Mouse (Mus musculus) kidney, adult 9 months (tissue): ENCODE data around the gene Fance.
"Not testable (repeated sequence)": the region's sequence is repeated elsewhere in the genome, so short reads cannot be mapped to it uniquely, and the experiment has no call there.

Source experiments
- DNase-seq: peaks from one replicate; pipeline ENCODE4 v3.0.0; 2022

Gene Fance

DNA sequence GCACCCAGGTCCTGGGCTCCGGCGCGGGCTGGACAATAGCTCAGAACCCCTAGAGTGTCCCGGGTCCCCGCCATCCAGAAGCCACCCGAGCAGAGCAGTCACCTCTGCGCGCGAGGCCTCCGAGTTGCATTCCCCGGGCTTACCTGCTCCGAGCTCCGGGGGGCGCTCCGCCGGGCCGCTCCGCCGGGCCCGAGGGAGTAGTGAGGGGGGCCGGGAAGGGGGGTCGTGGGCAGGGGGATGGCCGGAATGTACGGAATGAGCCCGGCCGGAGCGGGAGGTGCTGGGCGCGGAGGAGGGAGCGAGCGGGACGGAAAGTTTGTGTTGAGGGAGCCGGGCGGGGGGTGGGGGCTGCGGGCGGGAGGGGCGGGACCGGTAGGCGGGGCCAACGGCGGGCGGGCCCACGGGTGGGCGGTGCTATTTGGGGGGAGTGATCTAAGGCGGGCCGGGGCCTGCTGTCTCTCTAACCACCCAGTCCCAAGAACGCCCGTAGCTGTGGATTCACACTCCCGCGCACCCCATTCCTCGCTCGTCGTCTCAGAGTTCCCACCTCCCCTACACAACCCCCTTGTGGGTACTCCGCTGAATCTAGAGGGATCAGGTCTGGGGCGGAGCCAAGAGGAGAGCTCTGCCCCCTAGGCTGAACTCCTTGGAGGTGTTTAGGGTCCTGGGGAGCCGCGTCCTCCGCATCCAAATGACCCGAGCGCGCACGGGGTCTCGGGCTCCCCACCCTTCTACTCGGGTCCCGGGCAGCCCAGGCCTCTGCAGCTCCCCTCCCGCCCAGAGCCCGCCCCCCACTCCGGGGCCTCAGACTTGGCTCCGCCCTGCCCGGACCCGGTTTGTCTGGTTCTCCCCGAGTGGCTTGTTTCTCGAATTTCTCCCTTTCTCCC, 37.4 kb downstream of the Fance start, which contains the start of gene Tead3:
Gene Tead3, minus strand, starts transcription at position 352 of the 887 bp plus-strand sequence.
- peak; percentile 80 for DNase-seq

DNA sequence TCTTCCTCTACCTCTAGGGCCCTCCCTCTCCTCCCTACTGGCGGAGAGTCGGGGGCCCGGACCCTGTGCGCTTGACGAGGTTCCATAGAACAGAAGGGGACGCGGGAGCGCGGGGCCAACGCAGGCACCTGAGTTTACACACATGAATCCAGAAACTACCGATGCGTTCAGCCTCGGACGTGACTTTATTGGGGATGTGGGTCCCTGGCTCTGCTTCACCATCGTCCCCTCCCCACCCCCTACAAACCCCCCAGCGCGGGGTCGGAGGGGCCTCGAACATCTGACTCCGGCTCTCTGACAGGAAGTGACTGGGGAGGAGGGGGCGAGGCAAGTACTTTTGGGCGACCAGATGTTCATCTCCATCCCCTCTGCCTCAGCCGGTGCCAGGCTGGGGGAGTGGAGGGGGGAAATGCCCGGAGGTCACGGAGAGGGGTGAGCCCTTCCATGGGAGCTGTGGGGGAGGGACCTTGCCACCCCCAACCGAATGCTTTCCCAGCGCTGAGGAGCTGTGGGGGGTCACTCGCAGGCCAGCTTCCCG, 38.1 kb downstream of the Fance start:
- DNase-seq, result no peak

DNA sequence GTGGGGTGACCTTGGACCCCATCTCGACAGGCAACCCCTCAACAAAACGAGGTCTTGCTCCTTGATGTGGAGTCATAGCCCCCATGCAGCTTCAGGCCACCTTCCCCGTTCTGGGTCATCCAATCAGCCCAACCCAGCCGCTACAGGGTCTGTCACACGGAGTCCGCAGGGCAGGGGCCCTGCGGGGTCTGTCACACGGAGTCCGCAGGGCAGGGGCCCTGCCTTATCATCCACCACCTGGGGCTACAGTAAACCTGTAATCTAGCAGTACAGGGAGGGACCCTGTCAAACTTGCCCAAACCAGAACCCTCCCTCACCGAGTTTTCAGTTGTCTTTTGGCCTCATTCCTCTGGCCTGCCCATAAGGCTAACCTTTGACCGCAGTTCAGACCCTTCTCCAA, 38.7 kb downstream of the Fance start:
- DNase-seq, result no peak

DNA sequence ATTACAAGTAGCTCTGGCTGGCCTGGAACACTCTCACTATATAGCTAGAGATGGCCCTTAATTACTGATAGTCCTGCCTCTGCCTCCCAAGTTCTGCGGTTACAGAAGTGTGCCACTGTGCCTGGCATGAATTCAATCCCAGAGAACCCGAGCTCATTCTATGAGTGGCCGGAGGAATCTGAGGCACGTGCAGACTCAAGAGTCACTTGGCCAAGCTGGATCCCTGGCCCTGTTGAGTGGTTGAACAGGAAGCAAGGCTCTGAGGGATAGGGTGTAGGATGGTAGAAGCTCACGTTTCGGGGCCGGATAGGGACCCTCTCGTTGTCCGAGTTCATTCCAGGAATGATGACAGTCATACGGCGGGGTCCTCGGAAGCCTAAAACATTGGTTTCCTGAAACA, 42.6 kb downstream of the Fance start:
- DNase-seq, result no peak

DNA sequence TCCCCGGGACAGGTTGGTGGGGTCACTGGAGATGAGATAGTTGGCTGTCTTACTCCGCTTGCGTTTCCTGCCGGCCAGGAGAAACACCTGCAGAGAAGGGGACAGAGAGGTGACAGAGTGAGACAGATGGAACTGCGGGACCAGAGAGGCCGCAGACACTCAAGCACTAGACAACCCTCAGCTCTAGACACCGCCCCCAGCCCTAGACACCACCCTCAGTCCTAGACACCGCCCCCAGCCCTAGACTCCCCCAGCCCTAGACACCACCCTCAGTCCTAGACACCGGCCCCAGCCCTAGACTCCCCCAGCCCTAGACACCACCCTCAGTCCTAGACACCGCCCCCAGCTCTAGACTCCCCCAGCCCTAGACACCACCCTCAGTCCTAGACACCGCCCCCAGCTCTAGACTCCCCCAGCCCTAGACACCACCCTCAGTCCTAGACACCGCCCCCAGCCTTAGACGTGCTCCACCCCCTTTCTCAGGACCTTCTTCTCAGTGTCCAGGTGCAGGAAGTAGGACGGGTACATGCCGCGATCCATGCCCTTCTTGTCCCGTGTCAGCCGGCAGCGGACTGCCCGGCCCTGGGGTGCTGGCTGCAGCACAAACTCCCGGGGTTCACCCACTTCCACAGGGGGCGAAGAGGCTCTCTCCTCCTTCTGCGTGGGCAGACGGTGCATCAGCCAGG, 45.4 kb downstream of the Fance start:
- DNase-seq, result not testable (repeated sequence)

DNA sequence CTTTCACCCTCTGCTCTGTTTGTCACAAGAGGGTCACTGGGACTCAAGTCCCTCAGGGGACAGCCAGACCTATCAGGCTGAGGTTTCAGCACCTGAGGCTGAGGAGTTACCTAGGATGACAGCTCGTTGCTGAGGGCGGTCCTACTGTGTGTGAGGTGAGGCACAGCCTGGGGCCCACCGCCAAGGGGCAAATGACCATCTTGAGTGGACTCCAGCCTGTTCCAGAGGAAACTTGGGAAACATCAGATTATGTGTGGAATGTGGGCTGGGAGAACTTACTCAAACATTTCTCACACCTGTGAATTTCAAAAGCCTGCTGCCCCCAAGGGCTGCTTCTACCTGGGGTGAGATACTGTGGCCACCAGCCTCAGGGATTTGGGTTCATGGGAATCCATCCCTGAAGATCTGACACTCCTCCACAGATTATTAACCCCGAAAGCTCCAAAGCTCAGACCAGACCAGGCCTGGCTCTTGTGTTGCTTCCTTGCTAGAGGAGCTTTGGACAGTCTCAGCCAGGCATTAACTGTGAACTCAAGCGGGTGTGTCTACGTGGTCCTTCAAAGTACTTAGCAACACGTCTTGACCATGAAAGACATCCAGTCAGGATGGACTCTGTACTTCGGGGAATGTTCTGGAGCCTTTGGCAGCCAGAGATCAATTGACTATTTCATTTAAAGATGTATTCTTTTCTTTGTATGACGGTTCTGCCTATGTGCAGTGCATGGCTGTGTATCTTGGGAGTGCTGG, 47.4 kb downstream of the Fance start:
- DNase-seq, result no peak

DNA sequence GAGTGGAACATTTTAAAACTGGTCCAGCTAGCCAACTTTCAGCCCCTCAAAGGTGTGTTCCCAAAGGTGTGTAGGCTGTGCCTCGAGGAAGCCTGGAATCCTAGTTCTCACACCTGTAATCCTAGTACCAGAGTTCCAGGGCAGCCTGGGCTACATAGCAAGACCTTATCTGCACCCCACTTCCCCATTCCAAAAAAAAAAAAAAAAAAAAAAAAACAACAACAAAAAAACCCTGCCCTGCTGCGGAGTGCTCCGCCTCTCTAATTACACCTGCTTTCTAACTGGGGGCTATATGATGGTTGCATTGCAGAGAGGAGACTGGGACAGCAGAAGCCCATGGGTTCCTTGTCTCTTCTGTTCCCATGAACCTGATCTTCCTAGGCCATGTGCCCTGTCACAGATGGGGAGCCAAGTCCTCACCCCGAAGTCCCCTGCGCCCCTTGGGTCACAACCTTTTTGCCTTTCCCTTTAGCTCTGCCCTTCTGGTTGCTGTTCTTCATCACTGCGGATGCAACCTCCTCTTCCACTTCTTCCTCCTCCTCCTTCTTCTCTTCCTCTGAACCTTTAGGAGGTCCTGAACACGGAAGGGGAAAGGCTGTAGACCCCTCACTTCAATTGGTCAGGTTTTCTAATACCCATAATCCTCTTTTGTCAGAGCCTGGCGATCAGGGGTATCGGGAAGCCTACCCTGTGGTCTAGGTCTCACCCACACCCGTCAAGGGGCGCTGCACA, 48.8 kb downstream of the Fance start:
- no peak for DNase-seq

DNA sequence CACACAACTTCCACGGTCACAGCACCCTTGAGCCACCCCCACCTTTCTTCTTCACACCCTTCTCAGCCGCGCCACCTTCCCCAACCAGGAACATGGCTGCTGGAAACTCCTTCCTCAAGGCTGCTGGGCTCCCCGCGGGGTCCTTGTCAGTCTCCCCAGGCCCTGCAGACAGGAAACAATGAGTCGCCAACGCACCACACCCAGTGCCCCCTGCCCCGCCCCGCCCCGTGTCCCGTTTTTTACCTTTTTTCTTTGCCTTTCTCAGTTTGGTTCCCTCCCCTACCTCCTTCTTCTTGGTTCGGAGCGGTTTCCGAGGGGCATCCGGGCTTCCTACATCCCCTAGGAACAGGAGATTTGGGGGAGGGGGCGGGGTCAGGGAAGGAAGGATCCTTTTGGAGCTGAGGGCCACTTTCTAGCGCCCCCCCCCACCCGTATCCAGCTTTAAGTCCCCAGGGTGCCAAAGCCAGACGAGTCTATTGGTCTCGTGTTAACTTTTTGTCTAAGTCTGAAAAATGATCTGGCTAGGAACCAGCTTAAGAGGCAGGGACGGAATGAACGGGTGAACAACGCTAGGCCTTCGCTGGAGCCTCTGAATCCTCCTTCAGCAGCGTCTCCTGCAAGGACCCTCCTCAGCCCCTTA, 49.5 kb downstream of the Fance start:
- no peak for DNase-seq

DNA sequence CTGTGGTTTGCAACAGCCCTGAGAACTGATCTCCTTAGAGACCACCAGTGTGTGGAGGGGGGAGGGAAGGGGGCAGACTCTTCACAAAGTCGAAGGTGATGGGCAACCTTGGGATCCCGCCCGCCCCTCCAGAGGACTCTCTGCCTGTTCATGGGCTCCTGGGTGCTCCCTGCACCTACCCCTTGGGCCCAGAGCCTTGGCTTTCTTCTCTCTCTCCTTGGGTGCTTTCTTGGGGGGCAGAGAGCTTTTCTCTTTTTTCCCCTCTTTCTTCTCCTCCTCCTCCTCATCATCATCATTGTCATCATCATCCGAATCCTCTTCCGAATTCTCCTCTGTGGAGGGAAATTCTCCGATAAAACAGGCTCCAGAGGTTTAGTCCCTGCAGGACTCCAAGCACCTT, 50.2 kb downstream of the Fance start:
- DNase-seq, result no peak

DNA sequence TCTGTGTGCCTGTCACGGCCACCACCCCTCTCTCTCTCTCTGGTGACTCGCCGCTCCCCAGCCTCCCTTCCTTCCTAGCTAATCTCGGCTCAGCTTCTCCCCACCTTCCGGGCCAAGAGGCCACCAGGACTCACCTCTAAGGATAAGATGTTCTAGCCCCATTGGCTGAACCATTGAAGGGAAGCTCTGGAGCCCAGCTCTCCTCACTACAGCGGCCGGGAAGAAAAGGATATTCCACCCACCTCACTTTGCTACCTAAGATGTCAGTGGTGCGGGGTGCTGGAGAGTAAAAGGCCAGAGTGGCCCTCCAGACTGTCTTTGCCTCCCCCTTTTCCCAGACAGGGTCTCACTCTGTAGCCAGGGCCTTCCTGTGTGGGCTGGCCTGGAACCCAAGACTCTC, 51.8 kb downstream of the Fance start, which contains the start of gene Tulp1:
Gene Tulp1, minus strand, starts transcription at position 101 of the 400 bp plus-strand sequence.
- DNase-seq, result no peak

DNA sequence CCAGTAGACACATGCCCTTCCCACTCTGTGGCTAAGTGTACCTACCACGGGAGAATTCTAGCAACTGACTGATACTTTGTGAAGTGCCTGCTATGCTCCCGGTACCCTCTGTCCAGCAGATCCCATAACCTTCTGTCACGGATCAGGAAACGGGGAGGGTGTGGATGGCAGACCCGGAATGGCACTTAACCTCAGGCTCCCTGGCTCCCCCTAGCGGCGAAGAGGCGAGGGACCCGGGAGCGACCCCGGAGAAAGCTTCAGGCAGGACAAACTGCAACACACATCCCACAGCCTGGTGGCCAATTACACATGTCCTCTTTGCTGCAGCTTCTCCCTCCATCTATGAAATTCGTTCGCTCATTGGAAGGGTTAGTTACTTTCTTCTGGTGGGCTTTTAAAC, 55.1 kb downstream of the Fance start:
- peak; percentile 83 for DNase-seq

DNA sequence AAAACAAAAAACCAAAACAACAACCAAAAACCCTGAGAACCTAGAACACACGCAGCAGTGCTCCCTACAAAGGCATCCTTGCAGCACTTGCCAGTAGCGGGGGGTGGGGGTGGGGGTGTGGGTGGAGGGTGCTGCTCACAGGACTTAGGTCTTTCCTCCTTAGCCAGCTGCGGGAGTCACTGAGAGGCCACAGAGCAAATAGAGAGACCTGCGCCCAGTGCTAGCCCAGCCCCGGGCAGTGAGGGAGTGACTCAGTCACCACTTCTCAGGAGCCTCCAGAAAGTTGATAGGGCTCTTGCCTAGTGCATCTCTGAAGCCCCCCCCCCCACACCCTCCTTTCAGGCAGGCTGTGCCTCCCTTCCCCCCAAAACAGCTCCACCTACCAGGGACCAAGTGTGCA, 55.7 kb downstream of the Fance start:
- no peak for DNase-seq

DNA sequence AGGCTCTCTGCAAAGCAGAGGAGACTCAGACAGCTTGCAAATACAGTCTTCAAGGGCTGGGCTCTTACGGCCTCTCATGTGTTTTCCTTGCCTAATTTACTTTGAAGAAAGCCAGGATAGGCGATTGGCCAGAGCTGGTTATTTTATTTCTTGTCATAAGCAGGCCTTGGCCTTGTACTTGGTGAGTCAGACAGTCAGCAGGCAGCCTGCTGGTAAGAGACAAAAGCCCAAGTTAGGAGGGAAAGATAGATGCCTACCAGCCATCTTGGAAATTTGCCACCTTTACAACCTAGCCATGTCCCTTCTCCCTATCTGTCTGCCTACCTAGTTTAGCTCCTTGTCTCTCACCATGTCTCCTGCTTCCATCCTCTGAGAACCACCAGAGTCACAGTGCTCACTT, 58.0 kb downstream of the Fance start:
- DNase-seq, result no peak

DNA sequence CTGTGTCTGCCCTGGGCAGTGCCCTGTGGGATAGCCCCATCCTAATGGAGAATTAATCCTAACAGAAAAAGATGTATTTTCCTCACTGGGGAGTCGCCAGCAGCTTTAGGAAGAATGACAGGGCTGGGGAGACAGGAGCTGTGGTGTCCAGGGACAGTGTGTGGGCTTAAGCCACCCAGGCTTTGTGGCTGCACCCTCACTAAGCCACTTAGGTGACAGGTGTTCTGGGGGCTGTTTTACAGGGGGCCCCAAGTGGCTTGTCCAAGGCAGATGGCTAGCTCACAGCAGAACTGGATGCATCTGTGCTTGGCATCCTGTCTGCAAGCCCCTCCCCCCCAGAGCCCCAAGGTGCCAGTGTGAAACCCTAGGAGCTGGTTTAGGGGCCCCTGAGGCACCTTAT, 58.6 kb downstream of the Fance start:
- no peak for DNase-seq

DNA sequence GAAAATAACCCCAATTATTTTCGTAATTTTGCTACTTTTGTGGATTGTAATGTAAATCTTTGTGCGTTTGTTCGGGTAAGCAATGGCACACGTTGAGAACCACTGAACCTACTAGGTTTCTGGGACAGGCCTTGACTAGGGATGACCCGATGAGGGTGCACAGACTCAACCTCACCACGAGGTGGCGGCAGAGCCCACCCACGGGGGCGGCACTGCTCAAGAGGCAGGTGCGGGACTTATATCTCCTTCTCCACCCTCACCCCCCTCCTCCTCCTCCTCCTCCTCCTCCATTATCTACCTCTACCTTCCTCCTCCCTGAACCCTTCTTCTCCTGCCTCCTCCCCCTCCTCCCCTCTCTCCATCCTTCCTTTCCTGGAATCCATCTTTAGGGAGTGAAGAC, 60.5 kb downstream of the Fance start:
- DNase-seq, result peak; percentile 47

DNA sequence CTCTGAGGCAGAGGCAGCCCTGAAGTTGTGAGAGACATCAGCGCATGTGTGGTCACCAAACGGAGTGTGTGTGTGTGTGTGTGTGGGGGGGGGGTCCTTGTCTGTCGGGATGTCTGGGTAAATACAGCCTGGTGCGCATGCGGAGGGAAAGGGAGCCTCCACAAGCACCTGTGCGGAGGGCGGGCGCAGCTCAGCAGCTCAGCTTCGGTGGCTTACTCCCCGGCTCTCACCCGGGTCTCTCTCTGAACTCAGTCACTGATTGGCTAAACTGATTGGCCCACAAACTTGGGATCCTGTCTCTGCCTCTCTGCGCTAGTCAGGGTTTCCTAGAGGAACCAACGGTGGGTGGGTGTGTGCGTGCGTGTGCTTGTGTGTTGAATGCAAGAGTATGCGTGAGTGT, 61.2 kb downstream of the Fance start:
- no peak for DNase-seq

DNA sequence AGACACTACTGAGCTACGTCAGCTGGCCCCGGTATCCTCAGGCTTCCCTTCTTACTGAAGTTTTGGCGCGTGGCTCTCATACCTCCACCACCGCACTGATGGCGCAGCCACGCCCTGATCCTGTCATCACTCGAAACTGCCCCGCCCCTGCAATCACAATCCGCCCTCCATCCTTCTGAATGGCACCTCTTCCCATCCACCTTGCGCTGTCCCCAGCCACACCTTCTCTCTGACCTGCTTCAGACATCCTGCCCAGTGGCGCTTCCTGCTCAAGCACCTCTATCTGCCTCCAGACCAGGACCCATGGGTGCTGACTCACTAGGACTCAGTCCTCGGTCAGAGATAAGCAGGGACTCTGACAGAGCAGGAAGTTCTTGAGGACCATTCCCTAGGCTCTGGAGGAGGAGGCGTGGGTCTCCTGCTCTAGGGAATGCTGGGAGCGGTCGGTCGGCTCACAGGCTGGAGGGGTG, 62.3 kb downstream of the Fance start:
- no peak for DNase-seq
